Mouse (Mus musculus) midbrain, embryonic 16.5 days (tissue): Measurements from ENCODE around the gene Xkr7. TPM values are rescaled to one million over a fixed set of nuclear protein-coding genes. Genes with fewer than 3 reads are reported as not detected.

Experiments
- ATAC-seq: fragments of 200-750 bp; cut with Nextera tagmentation; 2 replicates; pipeline ENCODE4 v1.8.0; 2017; ENCODE audit warnings: moderate TSS enrichment
- H3K27ac ChIP-seq: fragments of 300-500 bp; sonication (generic); 2 replicates; pipeline ENCODE4 v1.5.1; 2014; ENCODE audit warnings: mild to moderate bottlenecking, low read length, mixed read lengths
- H3K27me3 ChIP-seq: fragments of 300-500 bp; sonication (generic); 2 replicates; pipeline ENCODE4 v1.6.1; 2014; ENCODE audit warnings: low read depth, low read length, mixed read lengths; ENCODE audit not compliant: control insufficient read depth, insufficient read depth
- H3K36me3 ChIP-seq: fragments of 300-500 bp; sonication (generic); 2 replicates; pipeline ENCODE4 v1.6.1; 2014; ENCODE audit warnings: mild to moderate bottlenecking, low read length, moderate library complexity, mixed read lengths; ENCODE audit not compliant: control insufficient read depth, insufficient read depth
- H3K4me1 ChIP-seq: fragments of 300-500 bp; sonication (generic); 2 replicates; pipeline ENCODE4 v1.6.1; 2014; ENCODE audit warnings: mild to moderate bottlenecking, low read length, mixed read lengths; ENCODE audit not compliant: control insufficient read depth, insufficient read depth
- H3K4me2 ChIP-seq: fragments of 300-500 bp; sonication (generic); 2 replicates; pipeline ENCODE4 v1.6.1; 2014; ENCODE audit warnings: mild to moderate bottlenecking, low read length, mixed read lengths
- H3K4me3 ChIP-seq: fragments of 300-500 bp; sonication (generic); 2 replicates; pipeline ENCODE4 v1.5.1; 2014; ENCODE audit warnings: low read depth, mild to moderate bottlenecking, low read length, moderate library complexity, mixed read lengths
- H3K9ac ChIP-seq: fragments of 300-500 bp; sonication (generic); 2 replicates; pipeline ENCODE4 v1.6.1; 2014; ENCODE audit warnings: low read depth, low read length, mixed read lengths
- H3K9me3 ChIP-seq: fragments of 300-500 bp; sonication (generic); replicated peaks from 2 replicates; pipeline ENCODE4 v1.6.1; 2014; ENCODE audit warnings: mild to moderate bottlenecking, low read length, mixed read lengths; ENCODE audit not compliant: control insufficient read depth, poor library complexity, severe bottlenecking
- WGBS: fragments of 180-500 bp; shearing (Covaris S2); extraction: QIAGEN DNeasy Blood & Tissue Kit; methylation state at CpG from one replicate; pipeline ENCODE4 v1.1.7; 2014; 5-methylcytosine and 5-hydroxymethylcytosine counted together
- polyA plus RNA-seq: library from polyadenylated mRNA; unstranded; fragments of >200 nt; fragmentation: Nextera tagmentation; extraction: Ambion mirVana; gene quantifications from 2 replicates; pipeline ENCODE4 v1.2.1, GENCODE M21; 2015

Gene Xkr7
- polyA plus RNA-seq, 1 experiment from 2014 or later = 1.6 TPM

GRCm38 (mm10) chr2:153074651-153075050, 43.0 kb downstream of the Xkr7 start:
- H3K4me2 ChIP-seq = no peak overlapping the region
- H3K4me1 ChIP-seq = peaks cover 5% of the 10 kb centered on the region; the same call in 1 of the 2 replicates
- no peak overlapping the region for H3K27ac ChIP-seq
- no peak overlapping the region for H3K4me3 ChIP-seq
- no peaks in the 10 kb centered on the region for H3K9me3 ChIP-seq
- WGBS = 79% methylated on average over 10 of the region's 10 CpGs
- H3K27me3 ChIP-seq = peaks cover 39% of the 10 kb centered on the region
- ATAC-seq = no peak
- no peaks in the 10 kb centered on the region for H3K36me3 ChIP-seq
- H3K9ac ChIP-seq = no peak overlapping the region

- H3K27me3 ChIP-seq = peaks cover 26% of the 10 kb centered on the region
- H3K9ac ChIP-seq = no peak overlapping the region
- H3K4me3 ChIP-seq = no peak overlapping the region
- no peaks in the 10 kb centered on the region for H3K36me3 ChIP-seq
- H3K4me2 ChIP-seq = no peak overlapping the region
- 52% methylated on average over 2 of the region's 2 CpGs for WGBS
- H3K9me3 ChIP-seq = no peaks in the 10 kb centered on the region
- H3K27ac ChIP-seq = no peak overlapping the region
- no peak for ATAC-seq
- peaks cover 3% of the 10 kb centered on the region; the same call in 1 of the 2 replicates for H3K4me1 ChIP-seq
Observed at GRCm38 (mm10) chr2:153075961-153076360, 44.3 kb downstream of the Xkr7 start.

GRCm38 (mm10) chr2:153080841-153081523, 49.3 kb downstream of the Xkr7 start:
- ATAC-seq = no peak
- no peaks in the 10 kb centered on the region for H3K4me1 ChIP-seq
- H3K4me2 ChIP-seq = no peak overlapping the region
- H3K36me3 ChIP-seq = no peaks in the 10 kb centered on the region
- H3K27me3 ChIP-seq = no peaks in the 10 kb centered on the region
- H3K27ac ChIP-seq = no peak overlapping the region
- no peaks in the 10 kb centered on the region for H3K9me3 ChIP-seq
- no peak overlapping the region for H3K9ac ChIP-seq
- WGBS = 33% methylated on average over 32 of the region's 32 CpGs
- H3K4me3 ChIP-seq = no peak overlapping the region

- Histone ChIP-seq H3K4me3 (no peak overlapping the region), H3K27me3 (no peaks in the 10 kb centered on the region), H3K27ac (no peak overlapping the region), H3K4me2 (no peak overlapping the region), H3K9me3 (no peaks in the 10 kb centered on the region), H3K4me1 (no peaks in the 10 kb centered on the region), H3K9ac (no peak overlapping the region), H3K36me3 (no peaks in the 10 kb centered on the region)
- no peak for ATAC-seq
- 84% methylated on average over 6 of the region's 6 CpGs for WGBS
Observed at GRCm38 (mm10) chr2:153081866-153082265, 50.2 kb downstream of the Xkr7 start.

GRCm38 (mm10) chr2:153083275-153083674, 51.6 kb downstream of the Xkr7 start:
- Histone ChIP-seq H3K27ac (no peak overlapping the region), H3K9me3 (no peaks in the 10 kb centered on the region), H3K9ac (no peak overlapping the region), H3K4me1 (no peaks in the 10 kb centered on the region), H3K4me2 (no peak overlapping the region), H3K4me3 (no peak overlapping the region), H3K27me3 (no peaks in the 10 kb centered on the region), H3K36me3 (no peaks in the 10 kb centered on the region)
- no peak for ATAC-seq
- 92% methylated on average over 8 of the region's 8 CpGs for WGBS

- no peak overlapping the region for H3K4me3 ChIP-seq
- WGBS = 95% methylated on average over 4 of the region's 4 CpGs
- no peak overlapping the region for H3K27ac ChIP-seq
- no peaks in the 10 kb centered on the region for H3K9me3 ChIP-seq
- no peak for ATAC-seq
- H3K4me2 ChIP-seq = no peak overlapping the region
- no peaks in the 10 kb centered on the region for H3K36me3 ChIP-seq
- H3K9ac ChIP-seq = no peak overlapping the region
- no peaks in the 10 kb centered on the region for H3K27me3 ChIP-seq
- no peaks in the 10 kb centered on the region for H3K4me1 ChIP-seq
Observed at GRCm38 (mm10) chr2:153083824-153084223, 52.2 kb downstream of the Xkr7 start.

GRCm38 (mm10) chr2:153084261-153084976, 52.8 kb downstream of the Xkr7 start:
- 62% methylated on average over 7 of the region's 7 CpGs for WGBS
- Histone ChIP-seq H3K36me3 (no peaks in the 10 kb centered on the region), H3K9ac (no peak overlapping the region), H3K27ac (no peak overlapping the region), H3K4me3 (no peak overlapping the region), H3K4me2 (no peak overlapping the region), H3K9me3 (no peaks in the 10 kb centered on the region), H3K27me3 (no peaks in the 10 kb centered on the region), H3K4me1 (no peaks in the 10 kb centered on the region)
- no peak for ATAC-seq

GRCm38 (mm10) chr2:153085556-153085955, 53.9 kb downstream of the Xkr7 start:
- no peaks in the 10 kb centered on the region for H3K9me3 ChIP-seq
- ATAC-seq = no peak
- H3K9ac ChIP-seq = no peak overlapping the region
- no peaks in the 10 kb centered on the region for H3K4me1 ChIP-seq
- H3K27me3 ChIP-seq = no peaks in the 10 kb centered on the region
- H3K27ac ChIP-seq = no peak overlapping the region
- H3K4me2 ChIP-seq = no peak overlapping the region
- no peak overlapping the region for H3K4me3 ChIP-seq
- H3K36me3 ChIP-seq = no peaks in the 10 kb centered on the region
- 89% methylated on average over 6 of the region's 6 CpGs for WGBS

GRCm38 (mm10) chr2:153086166-153086565, 54.5 kb downstream of the Xkr7 start:
- H3K27me3 ChIP-seq = no peaks in the 10 kb centered on the region
- WGBS = 91% methylated on average over 4 of the region's 4 CpGs

More at GRCm38 (mm10) chr2:153086166-153086565, 54.5 kb downstream of the Xkr7 start:
- ATAC-seq = no peak
- Histone ChIP-seq H3K4me1 (no peaks in the 10 kb centered on the region), H3K9ac (no peak overlapping the region), H3K4me3 (no peak overlapping the region), H3K4me2 (no peak overlapping the region), H3K27ac (no peak overlapping the region), H3K36me3 (no peaks in the 10 kb centered on the region), H3K9me3 (no peaks in the 10 kb centered on the region)
